Mouse (Mus musculus) CH12.LX (cell line): ENCODE measurements at regions not wholly inside any gene's neighbourhood (a gene's known extent, or its start where the extent isn't known, plus 50 kb on each side); places are given as distances from the start of the nearest gene placed in this dataset.

ENCODE experiments used
- DNase-seq: peaks from one replicate; pipeline ENCODE4 v3.0.0-alpha.2; 2013; ENCODE audit errors: extremely low read depth
- H3K27ac ChIP-seq: 2 replicates; pipeline ENCODE4 v1.5.1; 2012; ENCODE audit warnings: low read depth, mild to moderate bottlenecking, control low read depth, moderate library complexity; ENCODE audit not compliant: insufficient read depth
- H3K27me3 ChIP-seq: replicated peaks from 2 replicates; pipeline ENCODE3; 2012; ENCODE audit warnings: inconsistent platforms
- H3K36me3 ChIP-seq, 2 experiments: replicated peaks in 1 of 2; 2 replicates each; pipeline versions ENCODE3 to v1.6.1; 2012; ENCODE audit warnings: inconsistent platforms in 1 of 2, low read length in 1 of 2, mild to moderate bottlenecking in 1 of 2, mixed read lengths in 1 of 2, moderate library complexity in 1 of 2; ENCODE audit not compliant: control insufficient read depth in 1 of 2, insufficient read depth in 1 of 2
- H3K4me1 ChIP-seq, 2 experiments: 2 replicates each; pipeline ENCODE4 v1.6.1; 2012; ENCODE audit warnings: inconsistent platforms in 1 of 2, moderate library complexity in 1 of 2; ENCODE audit not compliant: insufficient read depth in 2 of 2, control insufficient read depth in 1 of 2
- H3K4me2 ChIP-seq: 2 replicates; pipeline ENCODE4 v1.6.1; 2012; ENCODE audit warnings: low read depth, mild to moderate bottlenecking, control low read depth; ENCODE audit not compliant: poor library complexity, insufficient read depth, severe bottlenecking
- H3K4me3 ChIP-seq, 3 experiments: fragments of 150-350 bp in 1 of 3; sonication (generic) in 1 of 3; replicated peaks in 1 of 3; 2 replicates each; pipeline versions ENCODE3 to v1.5.1; 2011 to 2012; ENCODE audit warnings: low read depth in 2 of 3, low read length in 2 of 3, mild to moderate bottlenecking in 2 of 3, moderate library complexity in 2 of 3, control low read depth in 1 of 3, improper control_type of control experiment in 1 of 3, inconsistent platforms in 1 of 3, mixed read lengths in 1 of 3; ENCODE audit not compliant: poor library complexity in 1 of 3
- H3K79me2 ChIP-seq: replicated peaks from 2 replicates; pipeline ENCODE4 v1.6.1; 2012; ENCODE audit warnings: mild to moderate bottlenecking, moderate library complexity; ENCODE audit not compliant: control insufficient read depth, poor library complexity, insufficient read depth, severe bottlenecking; ENCODE audit errors: extremely low read depth
- H3K9ac ChIP-seq: 2 replicates; pipeline ENCODE4 v1.6.1; 2012; ENCODE audit warnings: low read depth, mild to moderate bottlenecking, control low read depth, moderate library complexity; ENCODE audit not compliant: insufficient read depth
- H3K9me3 ChIP-seq: replicated peaks from 2 replicates; pipeline ENCODE3; 2012; ENCODE audit warnings: low read length, inconsistent platforms, mixed read lengths
- BHLHE40 ChIP-seq: IDR thresholded peaks from 2 replicates; pipeline ENCODE4 v1.6.1; 2011; ENCODE audit warnings: mild to moderate bottlenecking, low read depth, low read length, improper control_type of control experiment
- CHD1 ChIP-seq: IDR thresholded peaks from 2 replicates; pipeline ENCODE4 v1.6.1; 2012; ENCODE audit warnings: low read depth, low read length, improper control_type of control experiment, inconsistent platforms
- CHD2 ChIP-seq: IDR thresholded peaks from 2 replicates; pipeline ENCODE4 v1.6.1; 2011; ENCODE audit warnings: low read length, improper control_type of control experiment
- CTCF ChIP-seq, 2 experiments: IDR thresholded peaks in 1 of 2; conservative IDR thresholded peaks in 1 of 2; 2 replicates each; pipeline ENCODE4 v1.5.1; 2011 to 2012; ENCODE audit warnings: low read depth in 2 of 2, low read length in 2 of 2, improper control_type of control experiment in 1 of 2, inconsistent platforms in 1 of 2, mild to moderate bottlenecking in 1 of 2, moderate library complexity in 1 of 2
- E2F4 ChIP-seq: IDR thresholded peaks from 2 replicates; pipeline ENCODE4 v1.6.1; 2011; ENCODE audit warnings: low read depth, low read length, improper control_type of control experiment; ENCODE audit not compliant: insufficient replicate concordance
- ELF1 ChIP-seq: IDR thresholded peaks from 2 replicates; pipeline ENCODE4 v1.6.1; 2014; ENCODE audit warnings: low read depth, mild to moderate bottlenecking, inconsistent platforms, low read length, improper control_type of control experiment
- EP300 ChIP-seq: IDR thresholded peaks from 2 replicates; pipeline ENCODE4 v1.6.1; 2011; ENCODE audit warnings: low read length, improper control_type of control experiment
- ETS1 ChIP-seq: conservative IDR thresholded peaks from 2 replicates; pipeline ENCODE4 v1.6.1; 2012; ENCODE audit warnings: low read depth, mild to moderate bottlenecking, inconsistent platforms, low read length, improper control_type of control experiment, moderate library complexity
- GABPA ChIP-seq: IDR thresholded peaks from 2 replicates; pipeline ENCODE4 v1.6.1; 2012; ENCODE audit warnings: low read depth, low read length, improper control_type of control experiment, inconsistent platforms; ENCODE audit not compliant: insufficient replicate concordance
- HCFC1 ChIP-seq: IDR thresholded peaks from 2 replicates; pipeline ENCODE4 v1.6.1; 2012; ENCODE audit warnings: low read depth, mild to moderate bottlenecking, inconsistent platforms, low read length, improper control_type of control experiment
- IRF4 ChIP-seq: IDR thresholded peaks from 2 replicates; pipeline ENCODE4 v1.6.1; 2014; ENCODE audit warnings: low read depth, mild to moderate bottlenecking, inconsistent platforms, low read length, improper control_type of control experiment
- JUN ChIP-seq: IDR thresholded peaks from 2 replicates; pipeline ENCODE4 v1.6.1; 2011; ENCODE audit warnings: low read depth, mild to moderate bottlenecking, low read length, improper control_type of control experiment, moderate library complexity; ENCODE audit not compliant: insufficient read depth
- JUND ChIP-seq: conservative IDR thresholded peaks from 2 replicates; pipeline ENCODE4 v1.6.1; 2011; ENCODE audit warnings: low read depth, low read length, improper control_type of control experiment
- KAT2A ChIP-seq: IDR thresholded peaks from 2 replicates; pipeline ENCODE4 v1.6.1; 2012; ENCODE audit warnings: low read length, improper control_type of control experiment, inconsistent platforms; ENCODE audit not compliant: insufficient replicate concordance
- MAFK ChIP-seq: IDR thresholded peaks from 2 replicates; pipeline ENCODE4 v1.6.1; 2011; ENCODE audit warnings: low read length, improper control_type of control experiment; ENCODE audit not compliant: insufficient replicate concordance
- MAX ChIP-seq: IDR thresholded peaks from 2 replicates; pipeline ENCODE4 v1.6.1; 2011; ENCODE audit warnings: low read length, improper control_type of control experiment
- MAZ ChIP-seq: IDR thresholded peaks from 2 replicates; pipeline ENCODE4 v1.6.1; 2012; ENCODE audit warnings: low read depth, mild to moderate bottlenecking, inconsistent platforms, low read length, improper control_type of control experiment, moderate library complexity
- MEF2A ChIP-seq: IDR thresholded peaks from 2 replicates; pipeline ENCODE4 v1.6.1; 2014; ENCODE audit warnings: low read depth, mild to moderate bottlenecking, inconsistent platforms, low read length, improper control_type of control experiment, borderline replicate concordance
- MXI1 ChIP-seq: IDR thresholded peaks from 2 replicates; pipeline ENCODE4 v1.6.1; 2011; ENCODE audit warnings: mild to moderate bottlenecking, low read depth, low read length, improper control_type of control experiment
- MYC ChIP-seq: IDR thresholded peaks from 2 replicates; pipeline ENCODE4 v1.6.1; 2011; ENCODE audit warnings: low read depth, mild to moderate bottlenecking, improper control_type of control experiment, low read length
- NELFE ChIP-seq: IDR thresholded peaks from 2 replicates; pipeline ENCODE4 v1.6.1; 2011; ENCODE audit warnings: low read depth, low read length, improper control_type of control experiment
- NRF1 ChIP-seq: IDR thresholded peaks from 2 replicates; pipeline ENCODE4 v1.6.1; 2014; ENCODE audit warnings: low read depth, mild to moderate bottlenecking, inconsistent platforms, low read length, improper control_type of control experiment, moderate library complexity
- PAX5 ChIP-seq: IDR thresholded peaks from 2 replicates; pipeline ENCODE4 v1.6.1; 2012; ENCODE audit warnings: low read length, inconsistent platforms, mixed read lengths
- POLR2A ChIP-seq: IDR thresholded peaks from 2 replicates; pipeline ENCODE4 v1.6.1; 2011; ENCODE audit warnings: low read depth, mild to moderate bottlenecking, improper control_type of control experiment, low read length
- POLR2AphosphoS2 ChIP-seq: IDR thresholded peaks from 2 replicates; pipeline ENCODE4 v1.6.1; 2011; ENCODE audit warnings: low read depth, low read length, improper control_type of control experiment
- RAD21 ChIP-seq: IDR thresholded peaks from 2 replicates; pipeline ENCODE4 v1.6.1; 2011; ENCODE audit warnings: low read depth, mild to moderate bottlenecking, low read length, improper control_type of control experiment, moderate library complexity
- RCOR1 ChIP-seq: conservative IDR thresholded peaks from 2 replicates; pipeline ENCODE4 v1.6.1; 2012; ENCODE audit warnings: low read depth, mild to moderate bottlenecking, inconsistent platforms, low read length, improper control_type of control experiment
- SIN3A ChIP-seq: IDR thresholded peaks from 2 replicates; pipeline ENCODE4 v1.6.1; 2012; ENCODE audit warnings: low read length, improper control_type of control experiment, inconsistent platforms
- SMC3 ChIP-seq: IDR thresholded peaks from 2 replicates; pipeline ENCODE4 v1.6.1; 2011; ENCODE audit warnings: low read depth, low read length, improper control_type of control experiment
- TBP ChIP-seq: conservative IDR thresholded peaks from 2 replicates; pipeline ENCODE4 v1.6.1; 2011; ENCODE audit warnings: low read depth, low read length, improper control_type of control experiment
- TCF12 ChIP-seq: IDR thresholded peaks from 2 replicates; pipeline ENCODE4 v1.6.1; 2014; ENCODE audit warnings: low read depth, mild to moderate bottlenecking, inconsistent platforms, low read length, improper control_type of control experiment
- UBTF ChIP-seq: IDR thresholded peaks from 2 replicates; pipeline ENCODE4 v1.6.1; 2012; ENCODE audit warnings: low read depth, mild to moderate bottlenecking, inconsistent platforms, low read length, improper control_type of control experiment, moderate library complexity
- USF1 ChIP-seq: IDR thresholded peaks from 2 replicates; pipeline ENCODE4 v1.6.1; 2014; ENCODE audit warnings: low read depth, mild to moderate bottlenecking, inconsistent platforms, low read length, improper control_type of control experiment
- USF2 ChIP-seq: conservative IDR thresholded peaks from 2 replicates; pipeline ENCODE4 v1.6.1; 2011; ENCODE audit warnings: low read depth, low read length, improper control_type of control experiment
- ZC3H11A ChIP-seq: IDR thresholded peaks from 2 replicates; pipeline ENCODE4 v1.6.1; 2012; ENCODE audit warnings: low read depth, mild to moderate bottlenecking, inconsistent platforms, low read length, improper control_type of control experiment
- ZKSCAN1 ChIP-seq: IDR thresholded peaks from 2 replicates; pipeline ENCODE4 v1.6.1; 2012; ENCODE audit warnings: low read depth, inconsistent platforms, low read length, improper control_type of control experiment, borderline replicate concordance
- ZMIZ1 ChIP-seq: IDR thresholded peaks from 2 replicates; pipeline ENCODE4 v1.6.1; 2012; ENCODE audit warnings: low read depth, mild to moderate bottlenecking, inconsistent platforms, low read length, improper control_type of control experiment
- ZNF384 ChIP-seq: IDR thresholded peaks from 2 replicates; pipeline ENCODE4 v1.6.1; 2012; ENCODE audit warnings: low read depth, low read length, improper control_type of control experiment, inconsistent platforms
- dilution Hi-C: fragments of 300-500 bp; cut with MboI; formaldehyde crosslinking; loops from 2 replicates; pipeline ENCODE4 v1.14.3; 2020; ENCODE audit warnings: low sequenced_read_pairs; ENCODE audit not compliant: extremely low pct_unique_long_range_greater_than_20kb, extremely low pct_ligation_motif_present
- in situ Hi-C: fragments of 300-500 bp; cut with MboI; formaldehyde crosslinking; loops from 3 replicates; pipeline ENCODE4 v1.14.3; 2019; ENCODE audit warnings: low sequenced_read_pairs, low pct_ligation_motif_present, low pct_unique_long_range_greater_than_20kb, mixed read lengths

GRCm38 (mm10) chr6:31176368-31176767 lies 217.5 kb upstream of the Klf14 start:
- Histone ChIP-seq H3K27ac (peak overlapping the region; percentile 36), H3K79me2 (peaks cover 7% of the 10 kb centered on the region; the same call in 1 of the 2 replicates), H3K36me3 (peaks cover 16 to 61% of the 10 kb centered on the region in 2 experiments), H3K9ac (no peak overlapping the region), H3K4me1 (peaks cover 31 to 86% of the 10 kb centered on the region in 2 experiments), H3K4me3 (no peak overlapping the region), H3K27me3 (no peaks in the 10 kb centered on the region), H3K4me2 (peak overlapping the region; percentile 4; the same call in 1 of the 2 replicates), H3K9me3 (no peaks in the 10 kb centered on the region)
- in situ Hi-C loops, result loop anchor here (5.0 kb wide), 1 partner anchor 109 kb away; no protein-coding TSS in a partner anchor
- dilution Hi-C loops, result no loop called here
- DNase-seq, result peak; percentile 76
- TF ChIP-seq ETS1 (no peak), ZMIZ1 (no peak), POLR2AphosphoS2 (no peak), NELFE (peak; percentile 18; the same call in 1 of the 2 replicates), SMC3 (peak; percentile 94), USF2 (no peak), ZC3H11A (peak; percentile 74), EP300 (peak; percentile 50; the same call in 1 of the 2 replicates), SIN3A (peak; percentile 72; the same call in 1 of the 2 replicates), MXI1 (0 out of 2 replicates have a peak, but pooled peaks have one; percentile 27), MEF2A (peak; percentile 43; the same call in 1 of the 2 replicates), UBTF (no peak), ELF1 (peak; percentile 94), HCFC1 (no peak), USF1 (no peak), JUN (no peak), NRF1 (no peak), JUND (0 out of 2 replicates have a peak, but pooled peaks have one; percentile 51), PAX5 (no peak), TCF12 (0 out of 2 replicates have a peak, but pooled peaks have one; percentile 21), CTCF (conservative IDR thresholded peaks at IDR 0.05 in 1 of 2, IDR thresholded peaks at IDR 0.05 in 1 of 2; ENCODE audit: low read depth in 2 of 2, low read length in 2 of 2) (peak; percentile 34 to 94; a peak in 3 of 4 replicates), RAD21 (peak; percentile 94), MAZ (no peak), ZKSCAN1 (no peak), MAFK (no peak), KAT2A (no peak), E2F4 (0 out of 2 replicates have a peak, but pooled peaks have one; percentile 25), ZNF384 (0 out of 2 replicates have a peak, but pooled peaks have one; percentile 35), GABPA (no peak), CHD2 (0 out of 2 replicates have a peak, but pooled peaks have one; percentile 16), BHLHE40 (peak; percentile 33; the same call in 1 of the 2 replicates), MAX (peak; percentile 53), CHD1 (no peak), IRF4 (peak; percentile 75), POLR2A (0 out of 2 replicates have a peak, but pooled peaks have one; percentile 28), TBP (no peak), RCOR1 (no peak), MYC (peak; percentile 86)
